Mouse (Mus musculus) heart, adult 2 months (tissue): ENCODE measurements around the gene Wasf1.

Source experiments
- CTCF ChIP-seq: fragments of 200-600 bp; IDR thresholded peaks from 2 replicates; pipeline ENCODE4 v1.8.1; 2022; ENCODE audit warnings: antibody characterized with exemption, mild to moderate bottlenecking, moderate library complexity
- EP300 ChIP-seq: fragments of 200-500 bp; IDR thresholded peaks from 2 replicates; pipeline ENCODE4 v1.6.1; 2011; ENCODE audit warnings: low read depth, low read length, control low read depth; ENCODE audit not compliant: insufficient read depth
- POLR2A ChIP-seq: fragments of 200-500 bp; IDR thresholded peaks from 2 replicates; pipeline ENCODE4 v1.6.1; 2011; ENCODE audit warnings: mild to moderate bottlenecking, low read depth, low read length, control low read depth; ENCODE audit not compliant: insufficient read depth

- TF ChIP-seq CTCF (no peak), POLR2A (no peak), EP300 (no peak)
Observed at GRCm38 (mm10) chr10:40919464-40919863, 36.2 kb downstream of the Wasf1 start.
